Mouse (Mus musculus) E14TG2a.4 (cell line): ENCODE data around the gene Ttc7.

ENCODE experiments used
- CTCF ChIP-seq: conservative IDR thresholded peaks from 2 replicates; pipeline ENCODE4 v1.5.1; 2014; ENCODE audit warnings: low read length
- NANOG ChIP-seq: IDR thresholded peaks from 2 replicates; pipeline ENCODE4 v1.6.1; 2014; ENCODE audit warnings: borderline replicate concordance, low read length, mixed read lengths

GRCm38 (mm10) chr17:87298944-87299343, 16.3 kb downstream of the Ttc7 start:
- TF ChIP-seq CTCF (no peak), NANOG (no peak)
